Mouse (Mus musculus) kidney, embryonic 15.5 days (tissue): ENCODE data around the gene Siglece. TPM values are rescaled to one million over a fixed set of nuclear protein-coding genes. Genes with fewer than 3 reads are reported as not detected.

Source experiments
- ATAC-seq: fragments of 200-750 bp; cut with Nextera tagmentation; replicated peaks from 2 replicates; pipeline ENCODE4 v1.8.0; 2017; ENCODE audit warnings: moderate TSS enrichment; ENCODE audit not compliant: low FRiP score
- H3K27ac ChIP-seq: fragments of 300-500 bp; sonication (generic); 2 replicates; pipeline ENCODE4 v1.5.1; 2015; ENCODE audit warnings: mild to moderate bottlenecking, inconsistent platforms
- H3K27me3 ChIP-seq: fragments of 300-500 bp; sonication (generic); 2 replicates; pipeline ENCODE4 v1.6.1; 2015; ENCODE audit warnings: inconsistent platforms
- H3K36me3 ChIP-seq: fragments of 300-500 bp; sonication (generic); 2 replicates; pipeline ENCODE4 v1.6.1; 2015; ENCODE audit warnings: inconsistent platforms
- H3K4me1 ChIP-seq: fragments of 300-500 bp; sonication (generic); 2 replicates; pipeline ENCODE4 v1.6.1; 2015; ENCODE audit warnings: inconsistent platforms
- H3K4me2 ChIP-seq: fragments of 300-500 bp; sonication (generic); 2 replicates; pipeline ENCODE4 v1.6.1; 2015; ENCODE audit warnings: moderate library complexity, mild to moderate bottlenecking, inconsistent platforms
- H3K4me3 ChIP-seq: fragments of 300-500 bp; sonication (generic); replicated peaks from 2 replicates; pipeline ENCODE4 v1.5.1; 2015; ENCODE audit warnings: mild to moderate bottlenecking, inconsistent platforms
- H3K9ac ChIP-seq: fragments of 300-500 bp; sonication (generic); 2 replicates; pipeline ENCODE4 v1.6.1; 2015; ENCODE audit warnings: mild to moderate bottlenecking, inconsistent platforms
- H3K9me3 ChIP-seq: fragments of 300-500 bp; sonication (generic); replicated peaks from 2 replicates; pipeline ENCODE4 v1.6.1; 2016; ENCODE audit warnings: inconsistent platforms
- WGBS: fragments of 180-500 bp; shearing (Covaris S2); methylation state at CpG from one replicate; pipeline ENCODE4 v1.1.7; 2015; ENCODE audit warnings: mixed read lengths; 5-methylcytosine and 5-hydroxymethylcytosine counted together
- polyA plus RNA-seq: library from polyadenylated mRNA; unstranded; fragments of >200 nt; fragmentation: Nextera tagmentation; extraction: Ambion mirVana; gene quantifications from 2 replicates; pipeline ENCODE4 v1.2.1, GENCODE M21; 2015

Gene Siglece
- polyA plus RNA-seq, 1 experiment from 2014 or later, result 0.66 TPM

GRCm38 (mm10) chr7:43662804-43663203, 2.8 kb upstream of the Siglece start:
- Histone ChIP-seq H3K4me3 (no peak overlapping the region), H3K36me3 (no peaks in the 10 kb centered on the region), H3K4me1 (no peaks in the 10 kb centered on the region), H3K9me3 (no peaks in the 10 kb centered on the region), H3K27me3 (no peaks in the 10 kb centered on the region), H3K9ac (no peak overlapping the region), H3K27ac (no peak overlapping the region), H3K4me2 (no peak overlapping the region)
- no peak for ATAC-seq
- 93% methylated on average over 1 of the region's 1 CpGs for WGBS

GRCm38 (mm10) chr7:43656232-43656631, 3.7 kb downstream of the Siglece start:
- no peaks in the 10 kb centered on the region for H3K27me3 ChIP-seq
- H3K27ac ChIP-seq, result no peak overlapping the region
- H3K9ac ChIP-seq, result no peak overlapping the region
- ATAC-seq, result no peak
- H3K4me1 ChIP-seq, result no peaks in the 10 kb centered on the region
- 34% methylated on average over 6 of the region's 6 CpGs for WGBS
- no peaks in the 10 kb centered on the region for H3K9me3 ChIP-seq
- no peak overlapping the region for H3K4me3 ChIP-seq
- no peaks in the 10 kb centered on the region for H3K36me3 ChIP-seq
- no peak overlapping the region for H3K4me2 ChIP-seq

- Histone ChIP-seq H3K4me2 (no peak overlapping the region), H3K27ac (no peak overlapping the region), H3K27me3 (no peaks in the 10 kb centered on the region), H3K9ac (no peak overlapping the region), H3K4me3 (no peak overlapping the region), H3K4me1 (no peaks in the 10 kb centered on the region), H3K36me3 (no peaks in the 10 kb centered on the region), H3K9me3 (no peaks in the 10 kb centered on the region)
- ATAC-seq, result no peak
- 70% methylated on average over 3 of the region's 3 CpGs for WGBS
These were observed 5.4 kb downstream of the Siglece start for GRCm38 (mm10) chr7:43654519-43654918.

DNA sequence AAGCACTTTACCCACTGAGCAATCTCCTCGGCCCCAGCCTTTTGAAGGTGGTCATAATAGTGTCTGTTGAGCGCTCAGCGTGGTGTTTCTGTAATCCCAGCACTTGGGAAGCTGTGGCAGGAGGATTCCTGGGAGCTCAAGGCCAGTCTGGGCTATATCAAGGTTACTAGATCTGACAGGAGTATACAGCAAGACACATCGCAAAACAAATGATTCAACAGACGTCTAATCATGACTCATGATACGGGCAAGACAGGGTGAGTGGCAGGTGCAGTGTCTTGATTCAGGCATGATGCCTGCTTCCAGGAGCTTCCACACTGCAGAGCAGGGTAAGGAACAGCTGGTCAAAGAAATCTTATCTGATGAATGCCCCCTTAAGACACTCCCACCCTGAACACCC, 7.3 kb downstream of the Siglece start:
- H3K9ac ChIP-seq, result no peak overlapping the region
- H3K4me2 ChIP-seq, result no peak overlapping the region
- WGBS, result 84% methylated on average over 6 of the region's 6 CpGs
- H3K27ac ChIP-seq, result no peak overlapping the region
- H3K9me3 ChIP-seq, result no peaks in the 10 kb centered on the region
- ATAC-seq, result no peak
- no peak overlapping the region for H3K4me3 ChIP-seq
- no peaks in the 10 kb centered on the region for H3K27me3 ChIP-seq
- H3K4me1 ChIP-seq, result no peaks in the 10 kb centered on the region
- no peaks in the 10 kb centered on the region for H3K36me3 ChIP-seq

- no peaks in the 10 kb centered on the region for H3K4me1 ChIP-seq
- no peaks in the 10 kb centered on the region for H3K36me3 ChIP-seq
- H3K27ac ChIP-seq, result no peak overlapping the region
- no peak overlapping the region for H3K4me3 ChIP-seq
- H3K9me3 ChIP-seq, result no peaks in the 10 kb centered on the region
- H3K9ac ChIP-seq, result no peak overlapping the region
- no peak for ATAC-seq
- no peaks in the 10 kb centered on the region for H3K27me3 ChIP-seq
- WGBS, result 82% methylated on average over 17 of the region's 17 CpGs
- H3K4me2 ChIP-seq, result no peak overlapping the region
These were observed 16.8 kb downstream of the Siglece start for GRCm38 (mm10) chr7:43643046-43643652.

GRCm38 (mm10) chr7:43642587-43642986, 17.4 kb downstream of the Siglece start:
- H3K4me1 ChIP-seq, result no peaks in the 10 kb centered on the region
- ATAC-seq, result no peak
- WGBS, result 81% methylated on average over 5 of the region's 5 CpGs

DNA sequence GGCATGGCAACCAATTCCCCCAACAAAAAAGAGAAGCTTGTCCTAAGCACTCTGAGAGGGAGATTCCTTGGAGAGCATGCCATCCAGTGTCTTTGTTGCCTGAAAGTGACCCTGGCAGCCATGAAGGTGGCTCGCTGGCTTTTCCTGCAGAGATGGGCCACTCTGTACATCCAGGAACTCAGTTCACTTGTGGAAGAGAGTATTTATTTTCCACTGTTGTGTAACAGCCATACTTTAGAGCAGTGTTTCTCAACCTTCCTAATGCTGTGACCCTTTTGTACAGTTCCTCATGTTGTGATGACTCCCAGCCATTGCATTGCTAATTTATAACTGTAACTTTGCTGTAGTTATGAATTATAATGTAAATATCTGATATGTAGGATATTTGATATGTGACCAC, 22.8 kb downstream of the Siglece start:
- Histone ChIP-seq H3K9me3 (no peaks in the 10 kb centered on the region), H3K27ac (no peak overlapping the region), H3K9ac (no peak overlapping the region), H3K27me3 (no peaks in the 10 kb centered on the region), H3K36me3 (no peaks in the 10 kb centered on the region), H3K4me3 (no peak overlapping the region), H3K4me1 (no peaks in the 10 kb centered on the region), H3K4me2 (no peak overlapping the region)
- 83% methylated on average over 1 of the region's 1 CpGs for WGBS
- no peak for ATAC-seq

More at GRCm38 (mm10) chr7:43642587-43642986, 17.4 kb downstream of the Siglece start:
- no peaks in the 10 kb centered on the region for H3K9me3 ChIP-seq
- no peak overlapping the region for H3K27ac ChIP-seq
- no peaks in the 10 kb centered on the region for H3K27me3 ChIP-seq
- H3K4me3 ChIP-seq, result no peak overlapping the region
- H3K9ac ChIP-seq, result no peak overlapping the region
- no peaks in the 10 kb centered on the region for H3K36me3 ChIP-seq
- H3K4me2 ChIP-seq, result no peak overlapping the region

DNA sequence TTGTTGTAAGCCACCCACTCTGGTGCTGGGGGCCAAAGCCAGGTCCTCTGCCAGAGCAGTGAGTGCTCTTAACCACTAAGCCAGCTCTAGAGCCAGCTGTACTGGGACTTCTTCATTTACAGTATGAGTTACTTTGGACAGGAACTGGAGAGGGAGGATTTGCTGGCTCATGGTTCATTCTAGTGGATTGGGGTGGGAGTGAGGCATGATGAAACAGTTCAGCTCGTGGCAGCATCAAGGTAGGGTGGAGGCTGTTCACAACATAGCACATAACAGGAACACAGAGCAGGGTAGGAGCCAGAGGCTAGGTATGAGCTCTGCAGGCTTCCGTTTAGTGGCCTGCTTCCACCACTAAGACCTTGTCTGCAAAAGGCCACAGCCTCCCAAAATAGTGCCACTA, 23.8 kb downstream of the Siglece start:
- Histone ChIP-seq H3K9ac (no peak overlapping the region), H3K27ac (no peak overlapping the region), H3K4me1 (no peaks in the 10 kb centered on the region), H3K4me3 (no peak overlapping the region), H3K9me3 (no peaks in the 10 kb centered on the region), H3K4me2 (no peak overlapping the region), H3K36me3 (no peaks in the 10 kb centered on the region), H3K27me3 (no peaks in the 10 kb centered on the region)
- WGBS, result 52% methylated on average over 2 of the region's 2 CpGs
- ATAC-seq, result no peak

GRCm38 (mm10) chr7:43634500-43634899, 25.5 kb downstream of the Siglece start, which contains the start of gene Ceacam18:
Ceacam18 (plus strand) TSS chr7:43634707.
- no peaks in the 10 kb centered on the region for H3K4me1 ChIP-seq
- H3K9me3 ChIP-seq, result no peaks in the 10 kb centered on the region
- H3K27ac ChIP-seq, result no peak within 1 kb of the TSS
- no peak within 1 kb of the TSS for H3K4me2 ChIP-seq
- 51% methylated on average over 6 of the region's 6 CpGs for WGBS
- H3K9ac ChIP-seq, result no peak within 1 kb of the TSS
- no peak within 1 kb of the TSS for H3K4me3 ChIP-seq
- no peaks in the 10 kb centered on the region for H3K27me3 ChIP-seq
- ATAC-seq, result no peak
- no peaks in the 10 kb centered on the region for H3K36me3 ChIP-seq

DNA sequence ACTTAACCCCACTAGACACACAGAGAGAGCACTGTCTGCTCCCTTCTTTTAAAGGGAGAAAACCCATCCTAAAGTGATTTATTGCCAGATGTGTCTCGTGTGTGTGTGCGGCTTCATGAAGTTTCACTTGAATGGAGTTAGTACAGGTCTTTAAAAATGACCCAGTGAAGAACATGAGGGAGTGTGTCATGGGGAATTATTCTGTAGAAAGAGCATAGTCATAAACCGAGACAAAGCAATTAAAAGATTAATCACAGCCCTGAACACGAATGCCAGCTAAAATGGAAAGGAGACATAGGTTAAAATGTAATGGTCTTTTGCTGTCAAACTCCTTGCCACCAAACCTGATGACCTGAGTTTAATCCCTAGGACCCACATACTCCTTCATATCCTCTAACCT, 26.0 kb downstream of the Siglece start:
- ATAC-seq, result no peak

GRCm38 (mm10) chr7:43625794-43626422, 34.1 kb downstream of the Siglece start:
- Histone ChIP-seq H3K9me3 (no peaks in the 10 kb centered on the region), H3K4me1 (0 out of 2 replicates have a peak, but pooled peaks cover 3% of the 10 kb centered on the region), H3K9ac (no peak overlapping the region), H3K4me3 (no peak overlapping the region), H3K27ac (no peak overlapping the region), H3K27me3 (no peaks in the 10 kb centered on the region), H3K36me3 (no peaks in the 10 kb centered on the region), H3K4me2 (no peak overlapping the region)
- WGBS, result 83% methylated on average over 8 of the region's 8 CpGs
- no peak for ATAC-seq

More for the DNA sequence above, 26.0 kb downstream of the Siglece start:
- H3K9me3 ChIP-seq, result no peaks in the 10 kb centered on the region
- no peak overlapping the region for H3K4me3 ChIP-seq
- no peak overlapping the region for H3K27ac ChIP-seq
- no peaks in the 10 kb centered on the region for H3K27me3 ChIP-seq
- H3K36me3 ChIP-seq, result no peaks in the 10 kb centered on the region
- 49% methylated on average over 4 of the region's 4 CpGs for WGBS
- no peak overlapping the region for H3K9ac ChIP-seq
- no peak overlapping the region for H3K4me2 ChIP-seq
- no peaks in the 10 kb centered on the region for H3K4me1 ChIP-seq

DNA sequence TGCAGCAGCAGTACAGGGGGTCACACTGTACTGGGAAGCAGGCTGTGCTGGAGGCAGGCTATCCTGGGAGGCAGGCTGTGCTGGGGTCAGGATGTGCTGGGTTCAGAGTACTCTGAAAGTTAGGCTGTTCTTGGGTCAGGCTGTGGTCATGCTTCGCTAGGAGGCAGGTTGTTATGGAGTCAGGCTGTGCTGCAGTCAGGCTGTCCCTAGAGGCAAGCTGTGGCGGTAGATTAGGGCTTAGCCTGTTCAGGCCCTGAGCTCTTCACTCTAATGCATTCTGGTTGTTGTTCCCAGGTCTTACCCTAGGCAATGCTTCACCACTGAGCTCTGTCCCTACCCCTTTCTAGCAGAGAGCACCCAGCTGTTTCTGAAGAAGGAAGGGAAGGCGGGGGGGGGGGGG, 34.9 kb downstream of the Siglece start:
- Histone ChIP-seq H3K9me3 (no peaks in the 10 kb centered on the region), H3K27me3 (no peaks in the 10 kb centered on the region), H3K4me1 (0 out of 2 replicates have a peak, but pooled peaks cover 3% of the 10 kb centered on the region), H3K36me3 (no peaks in the 10 kb centered on the region), H3K9ac (no peak overlapping the region), H3K27ac (no peak overlapping the region), H3K4me3 (no peak overlapping the region), H3K4me2 (no peak overlapping the region)
- peak; percentile 36; the same call in 1 of the 2 replicates for ATAC-seq
- WGBS, result 67% methylated on average over 3 of the region's 3 CpGs
